Mouse (Mus musculus) frontal cortex, adult 2 months (tissue): ENCODE results near the gene Psmc2. TPM values are rescaled to one million over a fixed set of nuclear protein-coding genes. Genes with fewer than 3 reads are reported as not detected.

Source experiments
- DNase-seq, 2 experiments: peaks; one replicate each; pipeline ENCODE4 v3.0.0; 2022; ENCODE audit warnings: low spot score in 1 of 2; ENCODE audit errors: extremely low spot score in 1 of 2
- polyA plus RNA-seq: library from polyadenylated mRNA; depleted of rRNA; stranded (reverse); fragments of >200 nt; gene quantifications from 2 replicates; pipeline ENCODE4 v1.2.3, GENCODE M21; 2012; rRNA removed

The Psmc2 gene
- 91.4 and 96.8 TPM in 2 replicates for polyA plus RNA-seq

- DNase-seq, result peak; percentile 79 to 91
These were observed at the start of gene Psmc2, which contains the start of gene Dnajc2 for GRCm38 (mm10) chr5:21785053-21785452. Gene Psmc2 (plus strand): TSS chr5:21785283. Gene Dnajc2 (minus strand): TSS chr5:21785251.

GRCm38 (mm10) chr5:21735584-21735983, 49.5 kb upstream of the Psmc2 start:
- peak in 1 of 2 experiments; percentile 76 for DNase-seq

- DNase-seq, result no peak
These were observed 49.0 kb upstream of the Psmc2 start for GRCm38 (mm10) chr5:21736046-21736445.

GRCm38 (mm10) chr5:21736956-21737585, 48.0 kb upstream of the Psmc2 start, which contains the start of gene Pmpcb:
Gene Pmpcb (plus strand): TSS chr5:21737141.
- DNase-seq, result peak; percentile 83 to 96

GRCm38 (mm10) chr5:21737620-21738019, 47.5 kb upstream of the Psmc2 start:
- no peak for DNase-seq

- no peak for DNase-seq
These were observed 46.0 kb upstream of the Psmc2 start for GRCm38 (mm10) chr5:21739120-21739519.

- DNase-seq, result no peak
These were observed 45.2 kb upstream of the Psmc2 start for GRCm38 (mm10) chr5:21739881-21740280.

GRCm38 (mm10) chr5:21743606-21744005, 41.5 kb upstream of the Psmc2 start:
- DNase-seq, result no peak

GRCm38 (mm10) chr5:21744651-21745050, 40.4 kb upstream of the Psmc2 start:
- no peak for DNase-seq

GRCm38 (mm10) chr5:21745966-21746365, 39.1 kb upstream of the Psmc2 start:
- DNase-seq, result no peak

GRCm38 (mm10) chr5:21768506-21768905, 16.6 kb upstream of the Psmc2 start:
- DNase-seq, result no peak

GRCm38 (mm10) chr5:21769841-21770240, 15.2 kb upstream of the Psmc2 start:
- no peak for DNase-seq

- no peak for DNase-seq
These were observed 8.6 kb upstream of the Psmc2 start for GRCm38 (mm10) chr5:21776491-21776890.

GRCm38 (mm10) chr5:21784161-21785052, 676 bp upstream of the Psmc2 start:
- no peak for DNase-seq

GRCm38 (mm10) chr5:21785776-21786175, 693 bp downstream of the Psmc2 start:
- no peak for DNase-seq

GRCm38 (mm10) chr5:21786258-21787185, 1.4 kb downstream of the Psmc2 start:
- peak; percentile 78 to 96 for DNase-seq

GRCm38 (mm10) chr5:21787186-21788105, 2.4 kb downstream of the Psmc2 start:
- DNase-seq, result no peak

- DNase-seq, result peak in 1 of 2 experiments; percentile 20
These were observed 4.0 kb downstream of the Psmc2 start for GRCm38 (mm10) chr5:21789061-21789460.

GRCm38 (mm10) chr5:21792166-21792565, 7.1 kb downstream of the Psmc2 start:
- no peak for DNase-seq
